Mouse (Mus musculus) hindbrain, embryonic 16.5 days (tissue): ENCODE measurements around the gene Erich3. TPM values are rescaled to one million over a fixed set of nuclear protein-coding genes. Genes with fewer than 3 reads are reported as not detected.
A peak's percentile ranks its signal among the peaks of the same experiment; 100 is the strongest.

ENCODE experiments used
- ATAC-seq: fragments of 200-750 bp; cut with Nextera tagmentation; 2 replicates; pipeline ENCODE4 v1.8.0; 2017; ENCODE audit warnings: moderate TSS enrichment, moderate library complexity
- H3K27ac ChIP-seq: fragments of 300-500 bp; sonication (generic); 2 replicates; pipeline ENCODE4 v1.5.1; 2014; ENCODE audit warnings: low read depth, mild to moderate bottlenecking, control low read depth, low read length, moderate library complexity
- H3K27me3 ChIP-seq: fragments of 300-500 bp; sonication (generic); replicated peaks from 2 replicates; pipeline ENCODE4 v1.6.1; 2014; ENCODE audit warnings: low read length; ENCODE audit not compliant: control insufficient read depth, insufficient read depth
- H3K36me3 ChIP-seq: fragments of 300-500 bp; sonication (generic); 2 replicates; pipeline ENCODE4 v1.6.1; 2014; ENCODE audit warnings: mild to moderate bottlenecking, low read length, moderate library complexity, mixed read lengths; ENCODE audit not compliant: control insufficient read depth, insufficient read depth
- H3K4me1 ChIP-seq: fragments of 300-500 bp; sonication (generic); 2 replicates; pipeline ENCODE4 v1.6.1; 2014; ENCODE audit warnings: low read depth, low read length; ENCODE audit not compliant: control insufficient read depth, insufficient read depth
- H3K4me2 ChIP-seq: fragments of 300-500 bp; sonication (generic); 2 replicates; pipeline ENCODE4 v1.6.1; 2014; ENCODE audit warnings: mild to moderate bottlenecking, low read length, control low read depth, moderate library complexity
- H3K4me3 ChIP-seq: fragments of 300-500 bp; sonication (generic); 2 replicates; pipeline ENCODE4 v1.5.1; 2014; ENCODE audit warnings: mild to moderate bottlenecking, low read length, control low read depth, moderate library complexity
- H3K9ac ChIP-seq: fragments of 300-500 bp; sonication (generic); 2 replicates; pipeline ENCODE4 v1.6.1; 2014; ENCODE audit warnings: low read depth, mild to moderate bottlenecking, control low read depth, low read length, moderate library complexity
- H3K9me3 ChIP-seq: fragments of 300-500 bp; sonication (generic); 2 replicates; pipeline ENCODE4 v1.6.1; 2014; ENCODE audit warnings: mild to moderate bottlenecking, low read length, moderate library complexity; ENCODE audit not compliant: control insufficient read depth
- WGBS: fragments of 180-500 bp; shearing (Covaris S2); extraction: QIAGEN DNeasy Blood & Tissue Kit; methylation state at CpG from one replicate; pipeline ENCODE4 v1.1.7; 2014; 5-methylcytosine and 5-hydroxymethylcytosine counted together
- polyA plus RNA-seq: library from polyadenylated mRNA; unstranded; fragments of >200 nt; fragmentation: Nextera tagmentation; extraction: Ambion mirVana; gene quantifications from 2 replicates; pipeline ENCODE4 v1.2.1, GENCODE M21; 2015

Gene Erich3
- polyA plus RNA-seq, 1 experiment from 2014 or later: 2.3 TPM

GRCm38 (mm10) chr3:154649411-154650285 is 14.0 kb upstream of the Erich3 start:
- Histone ChIP-seq H3K4me3 (no peak overlapping the region), H3K27me3 (no peaks in the 10 kb centered on the region), H3K4me1 (peaks cover 6% of the 10 kb centered on the region), H3K27ac (no peak overlapping the region), H3K9ac (no peak overlapping the region), H3K36me3 (no peaks in the 10 kb centered on the region), H3K9me3 (no peaks in the 10 kb centered on the region), H3K4me2 (no peak overlapping the region)
- no peak; the same call in 1 of the 2 replicates for ATAC-seq
- WGBS: 42% methylated on average over 20 of the region's 20 CpGs

DNA sequence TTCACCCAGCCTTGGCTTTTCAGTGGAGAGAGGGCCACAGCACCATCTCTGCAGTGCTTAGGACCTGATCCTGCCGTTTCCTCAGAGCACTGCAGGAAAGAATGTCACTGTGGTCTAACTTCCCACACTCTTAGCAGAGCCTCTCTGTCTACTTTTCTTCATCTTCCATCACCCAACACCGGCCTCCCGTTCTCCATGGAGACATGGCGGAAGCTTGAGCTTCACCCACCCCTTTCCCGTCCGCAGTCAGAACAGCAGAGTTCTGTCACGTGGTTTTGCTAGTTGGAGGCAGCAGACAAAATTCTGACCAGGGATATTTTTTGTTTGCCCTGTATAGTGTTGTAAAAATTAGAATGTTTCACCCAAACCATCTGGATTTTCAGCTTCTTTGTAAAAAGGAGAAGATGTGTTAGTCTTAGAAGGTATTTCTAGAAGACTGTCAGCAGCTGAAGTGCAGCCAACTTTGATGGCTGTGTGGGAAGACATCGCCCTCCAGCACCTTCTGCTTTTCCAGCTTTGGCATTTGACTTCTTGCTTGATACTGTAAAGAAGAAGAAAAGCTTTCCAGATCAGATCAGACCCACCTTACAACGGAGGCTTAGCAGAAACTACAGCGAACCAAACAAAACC is 12.4 kb upstream of the Erich3 start:
- Histone ChIP-seq H3K4me1 (peaks cover 6% of the 10 kb centered on the region), H3K36me3 (no peaks in the 10 kb centered on the region), H3K27me3 (no peaks in the 10 kb centered on the region), H3K4me2 (no peak overlapping the region), H3K9me3 (no peaks in the 10 kb centered on the region), H3K4me3 (no peak overlapping the region), H3K9ac (no peak overlapping the region), H3K27ac (no peak overlapping the region)
- WGBS: 80% methylated on average over 10 of the region's 10 CpGs
- ATAC-seq: no peak

DNA sequence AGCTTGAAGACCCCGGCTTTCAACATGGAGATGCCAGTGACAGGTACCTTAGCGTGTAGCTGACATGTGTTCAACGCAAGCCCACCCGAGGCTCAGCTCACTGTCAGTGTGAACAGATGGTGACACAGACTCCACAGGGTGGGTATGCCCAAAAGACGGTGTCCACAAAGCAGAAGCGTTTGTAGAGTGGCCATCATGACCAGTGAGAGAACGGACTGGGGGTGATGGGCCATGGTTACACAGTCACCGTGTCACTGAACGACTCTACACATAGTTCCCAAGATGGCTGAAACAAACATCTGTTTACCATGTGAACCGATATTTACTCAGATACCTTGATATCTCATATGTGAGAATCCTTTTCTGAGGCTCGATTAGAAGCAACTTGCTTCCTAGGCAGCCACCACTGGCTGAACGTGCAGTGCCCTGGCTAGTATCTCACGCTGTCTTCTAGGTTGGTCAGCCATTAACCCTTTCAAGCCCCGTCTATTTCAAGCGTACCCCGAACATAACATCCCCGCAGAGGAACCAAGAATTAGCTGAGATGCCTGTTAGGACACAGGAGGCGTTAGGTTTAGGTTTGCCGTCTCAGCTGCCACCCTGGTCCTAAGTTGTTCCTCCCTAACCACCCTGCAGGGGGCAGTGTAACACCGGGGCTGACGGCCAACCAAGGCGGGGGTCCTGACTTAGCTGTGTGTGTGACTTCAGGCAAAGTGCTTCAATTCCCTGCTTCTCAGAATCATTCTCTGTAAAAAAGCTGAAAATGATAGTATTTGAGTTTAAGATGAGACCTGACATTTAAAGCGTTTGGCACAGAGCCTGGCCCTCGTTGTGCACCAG is 10.9 kb upstream of the Erich3 start:
- Histone ChIP-seq H3K4me3 (no peak overlapping the region), H3K4me1 (peaks cover 6% of the 10 kb centered on the region), H3K4me2 (peak overlapping the region; percentile 14; the same call in 1 of the 2 replicates), H3K27ac (no peak overlapping the region), H3K27me3 (no peaks in the 10 kb centered on the region), H3K9me3 (no peaks in the 10 kb centered on the region), H3K9ac (no peak overlapping the region), H3K36me3 (no peaks in the 10 kb centered on the region)
- peak; percentile 84 for ATAC-seq
- WGBS: 45% methylated on average over 24 of the region's 24 CpGs

DNA sequence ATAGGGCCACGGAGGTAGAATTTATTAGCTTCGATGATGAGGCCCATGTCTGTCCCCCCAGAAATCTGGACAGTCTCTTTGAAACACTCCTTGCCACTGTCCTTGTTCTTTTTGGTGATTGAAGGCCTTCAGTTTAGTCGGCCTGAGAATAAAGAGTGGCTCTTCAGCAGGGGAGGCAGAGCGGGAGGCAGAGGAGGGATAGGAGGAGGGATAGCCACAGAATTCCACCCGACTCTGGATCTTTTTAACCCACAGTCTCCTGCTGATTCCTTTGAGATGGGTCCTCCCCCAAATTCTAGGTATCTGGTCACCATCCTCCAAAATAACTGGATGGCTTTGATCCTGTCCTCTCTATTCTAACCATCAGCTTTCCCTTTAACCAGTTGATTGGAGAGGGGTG is 10.2 kb upstream of the Erich3 start:
- H3K36me3 ChIP-seq: no peaks in the 10 kb centered on the region
- peak; percentile 39; the same call in 1 of the 2 replicates for ATAC-seq

DNA sequence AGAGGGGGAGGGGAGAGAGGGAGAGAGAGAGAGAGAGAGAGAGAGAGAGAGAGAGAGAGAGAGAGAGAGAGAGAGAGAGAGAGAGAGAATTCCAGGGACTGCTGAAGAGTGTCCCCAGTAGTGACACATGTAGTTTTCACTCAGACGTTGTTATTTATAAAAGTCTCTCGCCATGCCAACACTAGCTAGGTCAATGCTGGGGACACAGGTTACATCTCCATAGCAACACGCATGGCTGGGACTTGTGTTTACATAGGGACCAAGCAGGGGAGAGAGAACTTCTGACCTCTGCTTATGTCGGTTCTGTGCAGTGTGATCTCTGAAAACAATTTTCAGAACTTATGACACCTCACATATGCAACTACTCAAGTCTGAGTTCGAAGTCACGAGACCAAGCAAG is 9.4 kb upstream of the Erich3 start:
- no peak overlapping the region for H3K4me3 ChIP-seq

More for the DNA sequence above, 10.2 kb upstream of the Erich3 start:
- Histone ChIP-seq H3K9ac (no peak overlapping the region), H3K4me3 (no peak overlapping the region), H3K4me2 (peak overlapping the region; percentile 14; the same call in 1 of the 2 replicates), H3K4me1 (peaks cover 6% of the 10 kb centered on the region), H3K27me3 (no peaks in the 10 kb centered on the region), H3K27ac (no peak overlapping the region), H3K9me3 (no peaks in the 10 kb centered on the region)
- WGBS: 36% methylated on average over 5 of the region's 5 CpGs

GRCm38 (mm10) chr3:154654901-154655300 is 8.8 kb upstream of the Erich3 start:
- WGBS: 73% methylated on average over 12 of the region's 12 CpGs
- no peaks in the 10 kb centered on the region for H3K36me3 ChIP-seq
- no peaks in the 10 kb centered on the region for H3K27me3 ChIP-seq
- ATAC-seq: no peak
- no peaks in the 10 kb centered on the region for H3K9me3 ChIP-seq
- H3K4me3 ChIP-seq: no peak overlapping the region
- H3K9ac ChIP-seq: no peak overlapping the region
- no peak overlapping the region for H3K27ac ChIP-seq
- peaks cover 6% of the 10 kb centered on the region for H3K4me1 ChIP-seq
- H3K4me2 ChIP-seq: no peak overlapping the region

More for the DNA sequence above, 9.4 kb upstream of the Erich3 start:
- Histone ChIP-seq H3K4me2 (no peak overlapping the region), H3K27ac (no peak overlapping the region), H3K9ac (no peak overlapping the region), H3K36me3 (no peaks in the 10 kb centered on the region), H3K9me3 (no peaks in the 10 kb centered on the region), H3K4me1 (peaks cover 6% of the 10 kb centered on the region), H3K27me3 (no peaks in the 10 kb centered on the region)
- WGBS: 54% methylated on average over 6 of the region's 6 CpGs
- no peak for ATAC-seq

DNA sequence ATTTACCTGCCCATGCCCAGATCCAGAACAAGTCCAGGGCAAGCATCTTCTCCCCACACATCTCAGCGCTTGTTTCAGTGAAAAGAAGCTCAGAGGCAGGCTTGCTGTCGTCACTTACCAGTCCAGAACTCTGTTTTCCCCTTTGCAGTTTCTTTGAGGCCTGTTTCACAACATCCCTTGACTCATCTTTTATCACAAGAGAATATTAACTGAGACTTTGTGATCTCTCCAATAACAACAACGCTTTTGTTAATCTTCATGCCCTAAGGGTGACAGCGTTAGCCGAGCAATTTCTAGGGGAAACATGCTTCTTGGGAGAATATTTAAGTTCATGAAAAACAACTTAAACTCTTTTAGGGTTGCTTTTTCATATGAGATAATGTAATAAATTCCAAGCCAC is 7.9 kb upstream of the Erich3 start:
- Histone ChIP-seq H3K9ac (no peak overlapping the region), H3K4me1 (peaks cover 6% of the 10 kb centered on the region), H3K4me2 (no peak overlapping the region), H3K4me3 (no peak overlapping the region), H3K27ac (no peak overlapping the region), H3K9me3 (no peaks in the 10 kb centered on the region), H3K27me3 (no peaks in the 10 kb centered on the region), H3K36me3 (no peaks in the 10 kb centered on the region)
- WGBS: 87% methylated on average over 5 of the region's 5 CpGs
- ATAC-seq: no peak

DNA sequence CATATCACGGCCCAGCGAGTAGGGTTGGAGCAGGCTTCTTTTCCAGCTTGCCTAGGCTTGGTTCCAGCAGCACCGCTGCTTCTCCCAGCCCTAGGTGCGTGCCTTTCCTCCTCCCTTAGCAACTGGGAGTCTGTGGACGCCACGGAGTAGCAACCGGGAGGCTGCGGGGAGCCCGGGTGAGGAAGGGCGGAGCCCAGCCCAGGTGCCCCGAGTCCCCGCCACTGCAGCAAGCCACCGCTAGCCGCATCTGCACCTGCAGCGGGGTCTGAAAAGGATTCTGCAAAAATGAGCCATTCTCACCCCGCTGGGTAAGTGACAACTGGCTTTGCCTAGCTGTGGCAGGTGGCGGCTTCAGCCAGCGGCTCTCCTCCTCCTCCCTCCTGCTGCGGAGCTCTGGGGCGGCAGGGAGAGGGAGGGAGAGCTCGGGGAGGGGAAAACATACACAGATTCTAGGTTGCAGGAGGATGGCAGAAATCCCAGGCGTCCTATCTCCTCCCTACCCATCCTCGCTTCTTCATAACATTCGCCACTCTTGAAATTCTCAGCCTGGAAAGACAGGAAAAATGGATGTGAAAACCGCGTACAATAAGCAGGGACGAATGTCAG is 420 bp downstream of the Erich3 start:
- Histone ChIP-seq H3K9ac (peak overlapping the region; percentile 68), H3K4me1 (peaks cover 17% of the 10 kb centered on the region), H3K4me2 (peak overlapping the region; percentile 71), H3K4me3 (peak overlapping the region; percentile 46), H3K36me3 (no peaks in the 10 kb centered on the region), H3K9me3 (no peaks in the 10 kb centered on the region), H3K27me3 (no peaks in the 10 kb centered on the region), H3K27ac (peak overlapping the region; percentile 93)
- peak; percentile 93 for ATAC-seq
- 1% methylated on average over 24 of the region's 27 CpGs for WGBS
